Mouse (Mus musculus) brain, embryonic 14.5 days (tissue): Measurements from ENCODE around the gene Lmod3.

Experiments used
- CTCF ChIP-seq: fragments of 200-500 bp; IDR thresholded peaks from 2 replicates; pipeline ENCODE4 v1.5.1; 2012; ENCODE audit warnings: inconsistent platforms, mild to moderate bottlenecking, moderate library complexity, borderline replicate concordance; ENCODE audit not compliant: insufficient read depth, insufficient read length; ENCODE audit errors: extremely low read depth
- POLR2A ChIP-seq: fragments of 200-500 bp; IDR thresholded peaks from 2 replicates; pipeline ENCODE4 v1.6.1; 2012; ENCODE audit warnings: mild to moderate bottlenecking, inconsistent platforms, borderline replicate concordance; ENCODE audit not compliant: poor library complexity, insufficient read depth, insufficient read length, severe bottlenecking; ENCODE audit errors: extremely low read depth

GRCm38 (mm10) chr6:97258489-97258888 lies 5.9 kb upstream of the Lmod3 start:
- TF ChIP-seq POLR2A, result no peak
- no peak for TF ChIP-seq CTCF
